Mouse (Mus musculus) C2C12 (cell line): Measurements from ENCODE around the gene Fkbp15. TPM values are rescaled to one million over a fixed set of nuclear protein-coding genes. Genes with fewer than 3 reads are reported as not detected.

Experiments
- H3K27me3 ChIP-seq: one replicate; pipeline ENCODE4 v1.6.1; 2011; ENCODE audit not compliant: control insufficient read depth, insufficient read depth, insufficient read length
- H3K36me3 ChIP-seq: one replicate; pipeline ENCODE4 v1.6.1; 2011; ENCODE audit not compliant: control insufficient read depth, insufficient read depth
- H3K4me3 ChIP-seq: one replicate; pipeline ENCODE4 v1.5.1; 2011; ENCODE audit warnings: mild to moderate bottlenecking, control low read depth; ENCODE audit not compliant: poor library complexity, insufficient read depth, severe bottlenecking
- H3K79me2 ChIP-seq: one replicate; pipeline ENCODE4 v1.6.1; 2011; ENCODE audit not compliant: control insufficient read depth, insufficient read depth
- H3K79me3 ChIP-seq: one replicate; pipeline ENCODE4 v1.6.1; 2011; ENCODE audit warnings: low read depth, control low read depth
- H3ac ChIP-seq: one replicate; pipeline ENCODE3; 2011; ENCODE audit warnings: low read depth; ENCODE audit not compliant: control insufficient read depth, insufficient read length
- CEBPB ChIP-seq: IDR thresholded peaks from one replicate; pipeline ENCODE4 v1.6.1; 2011; ENCODE audit warnings: low read depth, mild to moderate bottlenecking, control low read depth, moderate library complexity
- CTCF ChIP-seq: IDR thresholded peaks from one replicate; pipeline ENCODE4 v1.5.1; 2011; ENCODE audit not compliant: control insufficient read depth, insufficient read depth, insufficient read length
- FOSL1 ChIP-seq: IDR thresholded peaks from one replicate; pipeline ENCODE4 v1.8.0; 2011; ENCODE audit warnings: mild to moderate bottlenecking, low read length; ENCODE audit not compliant: poor library complexity, insufficient read depth, severe bottlenecking
- MAX ChIP-seq: IDR thresholded peaks from one replicate; pipeline ENCODE4 v1.6.1; 2011; ENCODE audit warnings: mild to moderate bottlenecking, control low read depth
- MYOD1 ChIP-seq: IDR thresholded peaks from one replicate; pipeline ENCODE4 v1.6.1; 2011; ENCODE audit warnings: low read depth; ENCODE audit not compliant: control insufficient read depth, insufficient read length
- MYOG ChIP-seq: IDR thresholded peaks from one replicate; pipeline ENCODE4 v1.6.1; 2011; ENCODE audit not compliant: control insufficient read depth, insufficient read length; ENCODE audit errors: extremely low read depth
- USF1 ChIP-seq: IDR thresholded peaks from one replicate; pipeline ENCODE4 v1.6.1; 2011; ENCODE audit warnings: low read depth, mild to moderate bottlenecking, control low read depth, moderate library complexity
- long read RNA-seq, 2 experiments: library from polyadenylated mRNA; unstranded; transcript quantifications; one replicate each; pipeline ENCODE4 v2.0.0; 2019 to 2020
- polyA plus RNA-seq: library from polyadenylated mRNA; unstranded; fragments of >200 nt; fragmentation: generic; extraction: Trizol; gene quantifications from one replicate; pipeline ENCODE4 v1.2.1, GENCODE M21; 2012; ENCODE audit warnings: missing spikeins

The Fkbp15 gene
- 13.2 TPM for polyA plus RNA-seq
- long read RNA-seq, experiment 1, full-length matches to known transcripts, result 1 of 6 reads
- long read RNA-seq, experiment 1, partial matches to known transcripts, result 4 of 6 reads
- long read RNA-seq, experiment 1, other reads (novel, unspliced or antisense), result 1 of 6 reads
- long read RNA-seq, experiment 2, full-length matches to known transcripts, result 74 of 123 reads
- long read RNA-seq, experiment 2, partial matches to known transcripts, result 18 of 123 reads
- long read RNA-seq, experiment 2, other reads (novel, unspliced or antisense), result 31 of 123 reads

DNA sequence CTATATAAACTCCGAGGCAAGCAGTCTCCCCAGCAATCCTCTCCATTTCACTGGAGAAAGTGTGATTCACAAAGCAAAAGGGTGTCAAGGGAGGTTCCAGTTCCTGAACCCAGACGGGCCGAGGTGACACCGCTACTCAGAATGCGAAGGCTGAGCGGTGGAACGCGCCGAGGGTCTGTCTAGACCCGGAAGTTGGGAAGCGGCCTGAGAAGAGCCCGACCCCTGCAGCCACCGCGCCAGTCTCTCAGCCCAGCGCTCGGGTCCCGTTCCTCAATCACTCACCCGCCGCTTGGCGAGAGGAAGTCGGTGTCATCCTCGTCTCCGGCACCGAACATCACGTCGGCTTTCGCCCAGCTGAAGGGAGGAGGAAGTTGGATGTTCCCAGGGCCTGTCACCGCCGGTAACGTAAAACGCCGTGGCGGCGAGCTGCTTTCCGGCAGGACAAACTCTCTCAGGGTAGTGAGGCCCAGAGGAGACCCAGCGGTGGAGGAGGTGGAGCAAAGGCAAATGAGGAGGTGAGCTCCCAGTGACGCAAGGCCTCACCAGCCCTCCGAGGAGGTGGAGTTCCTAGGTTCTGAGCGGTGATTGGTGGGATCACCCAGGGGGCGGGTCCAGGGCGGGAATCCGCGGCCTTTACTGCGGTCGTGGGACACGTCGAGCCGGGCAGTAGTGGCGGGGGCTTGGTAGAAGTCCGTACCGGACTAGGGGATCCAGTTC lies at the start of gene Fkbp15, which contains the start of gene Slc31a1:
Fkbp15 (minus strand) TSS at position 461 of the 717 bp plus-strand sequence.
Slc31a1 (plus strand) TSS at position 640 of the 717 bp plus-strand sequence.
- Histone ChIP-seq H3K36me3 (no peaks in the 10 kb centered on the region), H3K79me3 (peaks cover 34% of the 10 kb centered on the region), H3K27me3 (no peaks in the 10 kb centered on the region), H3K79me2 (peaks cover 68% of the 10 kb centered on the region), H3K4me3 (peak within 1 kb of the TSS; percentile 89), H3ac (peak within 1 kb of the TSS; percentile 84)
- TF ChIP-seq CTCF (no peak), CEBPB (peak; percentile 47), MAX (peak; percentile 67), MYOD1 (no peak)

DNA sequence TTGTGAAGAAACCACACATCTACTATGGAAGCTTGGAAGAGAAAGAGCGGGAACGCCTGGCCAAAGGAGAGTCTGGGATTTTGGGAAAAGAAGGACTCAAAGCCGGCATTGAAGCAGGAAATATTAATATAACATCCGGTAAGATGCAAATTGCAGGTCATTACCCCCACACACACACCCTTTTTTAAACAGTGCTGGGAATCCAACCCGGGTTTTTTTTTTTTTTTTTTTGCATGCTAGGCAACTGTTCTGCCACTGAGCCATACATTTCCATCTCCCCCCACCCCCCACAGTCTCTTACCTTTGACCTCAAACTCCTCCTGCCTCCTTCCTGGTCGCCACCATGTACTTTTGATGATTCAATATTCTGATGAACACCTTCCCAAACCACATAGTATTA lies 49.3 kb upstream of the Fkbp15 start:
- H3K27me3 ChIP-seq, result no peaks in the 10 kb centered on the region
- H3ac ChIP-seq, result peak overlapping the region; percentile 93
- H3K4me3 ChIP-seq, result peak overlapping the region; percentile 56
- TF ChIP-seq MYOG, result no peak
- TF ChIP-seq MAX, result no peak
- TF ChIP-seq CEBPB, result no peak
- no peak for TF ChIP-seq CTCF
- no peak for TF ChIP-seq FOSL1
- TF ChIP-seq USF1, result no peak
- no peak for TF ChIP-seq MYOD1
- peaks cover 53% of the 10 kb centered on the region for H3K79me3 ChIP-seq
- peaks cover 41% of the 10 kb centered on the region for H3K36me3 ChIP-seq
- peaks cover 66% of the 10 kb centered on the region for H3K79me2 ChIP-seq

- H3K79me3 ChIP-seq, result peaks cover 61% of the 10 kb centered on the region
- H3K79me2 ChIP-seq, result peaks cover 74% of the 10 kb centered on the region
- no peaks in the 10 kb centered on the region for H3K27me3 ChIP-seq
- H3K4me3 ChIP-seq, result peak within 1 kb of the TSS; percentile 56
- TF ChIP-seq MYOG (no peak), MAX (peak; percentile 79)
- peaks cover 36% of the 10 kb centered on the region for H3K36me3 ChIP-seq
- H3ac ChIP-seq, result peak within 1 kb of the TSS; percentile 93
Observed at GRCm38 (mm10) chr4:62408601-62409282, 48.4 kb upstream of the Fkbp15 start, which contains the start of the genes Cdc26 and Prpf4. Gene Cdc26 (minus strand): TSS chr4:62408642. Gene Prpf4 (plus strand): TSS chr4:62408797.

- Histone ChIP-seq H3K79me2 (peaks cover 76% of the 10 kb centered on the region), H3K4me3 (peak overlapping the region; percentile 56), H3K36me3 (peaks cover 28% of the 10 kb centered on the region), H3K27me3 (no peaks in the 10 kb centered on the region), H3K79me3 (peaks cover 65% of the 10 kb centered on the region), H3ac (peak overlapping the region; percentile 79)
- TF ChIP-seq MYOG (no peak), MAX (no peak)
Observed at GRCm38 (mm10) chr4:62407730-62408582, 47.6 kb upstream of the Fkbp15 start.

DNA sequence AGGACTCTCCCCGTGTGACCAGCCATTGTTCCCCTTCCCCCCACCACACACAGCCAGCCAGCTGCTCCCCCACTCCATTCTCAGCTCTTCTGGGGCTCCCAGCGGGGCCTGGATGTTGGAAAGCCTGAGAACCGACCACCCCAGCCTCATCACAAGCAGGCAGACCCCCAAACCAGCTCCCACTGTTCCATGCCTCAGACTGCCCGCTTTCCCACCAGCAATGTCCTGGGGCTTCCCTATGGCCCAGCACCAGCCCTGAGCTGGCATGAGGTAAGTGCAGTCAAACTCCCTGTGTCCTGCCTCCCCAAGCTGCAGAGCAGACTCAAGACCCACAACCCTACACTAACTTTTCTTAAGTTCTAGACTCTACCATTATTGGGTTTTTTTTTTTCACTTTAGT lies 45.8 kb upstream of the Fkbp15 start:
- Histone ChIP-seq H3K79me3 (peaks cover 49% of the 10 kb centered on the region), H3ac (no peak overlapping the region), H3K27me3 (no peaks in the 10 kb centered on the region), H3K36me3 (peaks cover 31% of the 10 kb centered on the region), H3K4me3 (no peak overlapping the region), H3K79me2 (peaks cover 63% of the 10 kb centered on the region)
- TF ChIP-seq CEBPB (no peak), CTCF (no peak), MAX (no peak), MYOD1 (no peak), USF1 (no peak), FOSL1 (no peak), MYOG (no peak)
